Mouse (Mus musculus): ENCODE measurements around the gene Notch2. TPM values are rescaled to one million over a fixed set of nuclear protein-coding genes. Genes with fewer than 3 reads are reported as not detected.

Notch2 gene
- polyA plus RNA-seq, 1 experiment: 49.4 TPM

- TF ChIP-seq CTCF (IDR thresholded peaks at IDR 0.05; ENCODE audit: borderline replicate concordance, insufficient read depth, low read length): peak; percentile 50; the same call in 1 of the 2 replicates
- no peak for TF ChIP-seq POLR2A (IDR thresholded peaks at IDR 0.05; ENCODE audit: low read depth, low read length)
- Histone ChIP-seq H3K4me1 (ENCODE audit: control insufficient read depth, insufficient read depth, low read length) (0 out of 2 replicates have a peak, but pooled peaks cover 3% of the 10 kb centered on the region), H3K4me3 (ENCODE audit: insufficient read depth, low read length) (no peak overlapping the region), H3K27ac (ENCODE audit: insufficient read depth, low read length) (no peak overlapping the region)
Observed at GRCm38 (mm10) chr3:98180805-98181204, 167.5 kb downstream of the Notch2 start.

GRCm38 (mm10) chr3:98185163-98185714 lies 171.9 kb downstream of the Notch2 start:
- Histone ChIP-seq H3K4me3 (ENCODE audit: insufficient read depth, low read length) (no peak overlapping the region), H3K4me1 (ENCODE audit: control insufficient read depth, insufficient read depth, low read length) (no peaks in the 10 kb centered on the region), H3K27ac (ENCODE audit: insufficient read depth, low read length) (no peak overlapping the region)
- TF ChIP-seq CTCF (IDR thresholded peaks at IDR 0.05; ENCODE audit: borderline replicate concordance, insufficient read depth, low read length): no peak
- no peak for TF ChIP-seq POLR2A (IDR thresholded peaks at IDR 0.05; ENCODE audit: low read depth, low read length)

GRCm38 (mm10) chr3:98187777-98188176 lies 174.4 kb downstream of the Notch2 start:
- no peak overlapping the region for H3K27ac ChIP-seq (ENCODE audit: insufficient read depth, low read length)
- H3K4me3 ChIP-seq (ENCODE audit: insufficient read depth, low read length): no peak overlapping the region
- TF ChIP-seq CTCF (IDR thresholded peaks at IDR 0.05; ENCODE audit: borderline replicate concordance, insufficient read depth, low read length) (no peak), POLR2A (IDR thresholded peaks at IDR 0.05; ENCODE audit: low read depth, low read length) (no peak)
- H3K4me1 ChIP-seq (ENCODE audit: control insufficient read depth, insufficient read depth, low read length): no peaks in the 10 kb centered on the region

GRCm38 (mm10) chr3:98197711-98198532 lies 184.6 kb downstream of the Notch2 start:
- no peak overlapping the region for H3K4me3 ChIP-seq (ENCODE audit: insufficient read depth, low read length)
- H3K4me1 ChIP-seq (ENCODE audit: control insufficient read depth, insufficient read depth, low read length): no peaks in the 10 kb centered on the region
- H3K27ac ChIP-seq (ENCODE audit: insufficient read depth, low read length): no peak overlapping the region
- TF ChIP-seq POLR2A (IDR thresholded peaks at IDR 0.05; ENCODE audit: low read depth, low read length) (no peak), CTCF (IDR thresholded peaks at IDR 0.05; ENCODE audit: borderline replicate concordance, insufficient read depth, low read length) (no peak)

- Histone ChIP-seq H3K4me1 (ENCODE audit: control insufficient read depth, insufficient read depth, low read length) (no peaks in the 10 kb centered on the region), H3K4me3 (ENCODE audit: insufficient read depth, low read length) (no peak overlapping the region), H3K27ac (ENCODE audit: insufficient read depth, low read length) (no peak overlapping the region)
- TF ChIP-seq CTCF (IDR thresholded peaks at IDR 0.05; ENCODE audit: borderline replicate concordance, insufficient read depth, low read length) (no peak), POLR2A (IDR thresholded peaks at IDR 0.05; ENCODE audit: low read depth, low read length) (no peak)
Observed at GRCm38 (mm10) chr3:98199747-98200146, 186.4 kb downstream of the Notch2 start.

Other genes starting within 250 kb of the Notch2 start
- 43.1 and 56.1 TPM in 2 replicates for gene Pde4dip, start 124.8 kb upstream of the Notch2 start, polyA plus RNA-seq (2011; ENCODE audit: insufficient read length, low read depth, missing spikeins)
- 123 and 140 TPM in 2 replicates for gene Sec22b, start 112.3 kb upstream of the Notch2 start, polyA plus RNA-seq (2011; ENCODE audit: insufficient read length, low read depth, missing spikeins)
- not detected in 2 replicates for gene Adam30, start 147.1 kb downstream of the Notch2 start, polyA plus RNA-seq (2011; ENCODE audit: insufficient read length, low read depth, missing spikeins)
- not detected in 2 replicates for gene Reg4, start 208.6 kb downstream of the Notch2 start, polyA plus RNA-seq (2011; ENCODE audit: insufficient read length, low read depth, missing spikeins)